Mouse (Mus musculus): ENCODE results near the gene Trnt1. TPM values are rescaled to one million over a fixed set of nuclear protein-coding genes. Genes with fewer than 3 reads are reported as not detected.

Trnt1 gene
- polyA plus RNA-seq, 1 experiment from 2014 or later, result 68.5 TPM

GRCm38 (mm10) chr6:106747804-106748203, 21.1 kb upstream of the Trnt1 start:
- Histone ChIP-seq H3K9ac (replicated peaks) (no peak overlapping the region), H3K36me3 (no peaks in the 10 kb centered on the region), H3K27ac (no peak overlapping the region), H3K4me3 (replicated peaks) (no peak overlapping the region), H3K4me2 (replicated peaks) (no peak overlapping the region), H3K9me3 (no peaks in the 10 kb centered on the region), H3K4me1 (replicated peaks) (no peaks in the 10 kb centered on the region), H3K27me3 (no peaks in the 10 kb centered on the region)
- no peak for ATAC-seq
- 87% methylated on average over 3 of the region's 3 CpGs for WGBS

- 80% methylated on average over 6 of the region's 6 CpGs for WGBS
- ATAC-seq, result no peak
Observed at GRCm38 (mm10) chr6:106748887-106749388, 20.0 kb upstream of the Trnt1 start, which contains the start of gene Il5ra. Gene Il5ra (minus strand): TSS chr6:106749037.

GRCm38 (mm10) chr6:106750291-106750690, 18.6 kb upstream of the Trnt1 start:
- no peaks in the 10 kb centered on the region for H3K9me3 ChIP-seq
- no peaks in the 10 kb centered on the region for H3K27me3 ChIP-seq
- H3K4me3 ChIP-seq (replicated peaks), result no peak overlapping the region
- no peak overlapping the region for H3K27ac ChIP-seq
- WGBS, result 89% methylated on average over 7 of the region's 7 CpGs
- no peak for ATAC-seq
- H3K4me1 ChIP-seq (replicated peaks), result no peaks in the 10 kb centered on the region
- H3K36me3 ChIP-seq, result no peaks in the 10 kb centered on the region
- no peak overlapping the region for H3K9ac ChIP-seq (replicated peaks)
- no peak overlapping the region for H3K4me2 ChIP-seq (replicated peaks)

More at GRCm38 (mm10) chr6:106748887-106749388, 20.0 kb upstream of the Trnt1 start, which contains the start of gene Il5ra:
- no peak within 1 kb of the TSS for H3K4me2 ChIP-seq (replicated peaks)
- H3K9me3 ChIP-seq, result no peaks in the 10 kb centered on the region
- no peak within 1 kb of the TSS for H3K4me3 ChIP-seq (replicated peaks)
- H3K4me1 ChIP-seq (replicated peaks), result no peaks in the 10 kb centered on the region
- H3K9ac ChIP-seq (replicated peaks), result no peak within 1 kb of the TSS
- no peaks in the 10 kb centered on the region for H3K36me3 ChIP-seq
- no peak within 1 kb of the TSS for H3K27ac ChIP-seq
- H3K27me3 ChIP-seq, result no peaks in the 10 kb centered on the region

GRCm38 (mm10) chr6:106758299-106758698, 10.6 kb upstream of the Trnt1 start:
- Histone ChIP-seq H3K27me3 (no peaks in the 10 kb centered on the region), H3K4me2 (replicated peaks) (no peak overlapping the region), H3K9ac (replicated peaks) (no peak overlapping the region), H3K4me1 (replicated peaks) (no peaks in the 10 kb centered on the region), H3K9me3 (no peaks in the 10 kb centered on the region), H3K27ac (no peak overlapping the region), H3K36me3 (no peaks in the 10 kb centered on the region), H3K4me3 (replicated peaks) (no peak overlapping the region)
- WGBS, result 67% methylated on average over 3 of the region's 3 CpGs
- no peak for ATAC-seq

GRCm38 (mm10) chr6:106760473-106761218, 8.3 kb upstream of the Trnt1 start:
- Histone ChIP-seq H3K27ac (no peak overlapping the region), H3K4me2 (replicated peaks) (no peak overlapping the region), H3K9me3 (no peaks in the 10 kb centered on the region), H3K27me3 (no peaks in the 10 kb centered on the region; the same call in 1 of the 2 replicates), H3K4me1 (replicated peaks) (no peaks in the 10 kb centered on the region), H3K36me3 (no peaks in the 10 kb centered on the region), H3K9ac (replicated peaks) (no peak overlapping the region), H3K4me3 (replicated peaks) (no peak overlapping the region)
- whole genome bisulfite sequencing, result 91% methylated on average over 3 of the region's 3 CpGs
- ATAC-seq, result no peak

- no peak for ATAC-seq
- Histone ChIP-seq H3K27ac (no peak overlapping the region), H3K36me3 (no peaks in the 10 kb centered on the region), H3K4me1 (replicated peaks) (no peaks in the 10 kb centered on the region), H3K4me3 (replicated peaks) (no peak overlapping the region), H3K27me3 (no peaks in the 10 kb centered on the region; the same call in 1 of the 2 replicates), H3K9ac (replicated peaks) (no peak overlapping the region), H3K4me2 (replicated peaks) (no peak overlapping the region), H3K9me3 (no peaks in the 10 kb centered on the region)
- 87% methylated on average over 1 of the region's 1 CpGs for WGBS
Observed at GRCm38 (mm10) chr6:106761486-106761885, 7.4 kb upstream of the Trnt1 start.

DNA sequence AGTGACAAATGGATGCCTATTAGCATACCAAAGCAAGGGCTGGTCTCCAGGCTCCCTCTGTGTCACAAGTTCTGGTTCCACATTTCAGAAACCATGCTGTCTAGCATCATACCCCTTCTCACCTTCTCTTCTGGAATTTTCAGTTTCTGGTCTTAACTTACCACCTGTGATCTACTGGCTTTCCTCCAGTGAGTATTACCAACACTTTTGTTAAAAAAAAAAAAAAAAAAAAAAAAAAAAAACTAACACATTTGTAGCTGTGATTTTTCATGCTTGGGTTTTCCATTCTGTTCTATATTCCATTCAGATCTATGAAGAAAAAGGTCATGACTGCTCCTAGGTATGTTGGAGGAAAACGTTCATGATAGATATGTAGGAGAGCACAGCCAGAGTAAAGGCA, 3.0 kb upstream of the Trnt1 start:
- no peak overlapping the region for H3K9ac ChIP-seq (replicated peaks)
- H3K4me2 ChIP-seq (replicated peaks), result no peak overlapping the region
- H3K36me3 ChIP-seq, result no peaks in the 10 kb centered on the region
- no peak overlapping the region for H3K27ac ChIP-seq
- peaks cover 12% of the 10 kb centered on the region for H3K4me1 ChIP-seq (replicated peaks)
- H3K9me3 ChIP-seq, result no peaks in the 10 kb centered on the region
- H3K27me3 ChIP-seq, result peaks cover 4% of the 10 kb centered on the region; the same call in 1 of the 2 replicates
- 74% methylated on average over 1 of the region's 1 CpGs for WGBS
- no peak overlapping the region for H3K4me3 ChIP-seq (replicated peaks)
- ATAC-seq, result no peak

GRCm38 (mm10) chr6:106766774-106767173, 2.1 kb upstream of the Trnt1 start:
- H3K27me3 ChIP-seq, result peaks cover 4% of the 10 kb centered on the region; the same call in 1 of the 2 replicates
- WGBS, result 75% methylated on average over 4 of the region's 4 CpGs
- no peak overlapping the region for H3K9ac ChIP-seq (replicated peaks)
- ATAC-seq, result no peak
- H3K27ac ChIP-seq, result no peak overlapping the region
- peaks cover 4% of the 10 kb centered on the region; the same call in 1 of the 2 replicates for H3K36me3 ChIP-seq
- H3K4me2 ChIP-seq (replicated peaks), result no peak overlapping the region
- no peaks in the 10 kb centered on the region for H3K9me3 ChIP-seq
- H3K4me3 ChIP-seq (replicated peaks), result no peak overlapping the region
- peaks cover 12% of the 10 kb centered on the region for H3K4me1 ChIP-seq (replicated peaks)

GRCm38 (mm10) chr6:106769290-106769866, 458 bp downstream of the Trnt1 start:
- Histone ChIP-seq H3K36me3 (peaks cover 21% of the 10 kb centered on the region), H3K9me3 (no peaks in the 10 kb centered on the region), H3K27me3 (peaks cover 4% of the 10 kb centered on the region; the same call in 1 of the 2 replicates), H3K4me2 (replicated peaks) (peak overlapping the region; percentile 96), H3K9ac (replicated peaks) (peak overlapping the region; percentile 77), H3K4me1 (replicated peaks) (peaks cover 12% of the 10 kb centered on the region), H3K27ac (no peak overlapping the region; the same call in 1 of the 2 replicates), H3K4me3 (replicated peaks) (peak overlapping the region; percentile 80)
- 3% methylated on average over 33 of the region's 33 CpGs for WGBS
- peak; percentile 83 for ATAC-seq

DNA sequence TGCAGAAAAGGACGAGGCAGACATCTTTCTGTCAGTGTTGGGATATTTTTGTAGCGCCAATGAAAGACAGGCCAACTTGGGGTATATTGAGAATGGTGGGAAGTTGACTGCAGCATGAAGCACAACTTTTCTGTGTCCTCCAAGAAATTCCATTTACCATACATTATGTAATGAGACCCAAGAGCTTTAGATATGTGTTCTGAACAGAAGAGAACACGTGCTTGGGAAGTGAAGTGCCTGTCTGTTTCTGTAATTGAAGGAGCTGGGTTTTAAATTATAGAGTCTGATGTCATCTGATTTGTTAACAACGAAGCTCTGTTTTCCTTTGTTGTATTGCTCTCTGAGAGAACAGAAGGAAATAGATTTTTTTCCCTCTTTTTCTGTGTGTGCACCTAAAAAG, 1.1 kb downstream of the Trnt1 start:
- ATAC-seq, result no peak
- peak overlapping the region; percentile 96 for H3K4me2 ChIP-seq (replicated peaks)

DNA sequence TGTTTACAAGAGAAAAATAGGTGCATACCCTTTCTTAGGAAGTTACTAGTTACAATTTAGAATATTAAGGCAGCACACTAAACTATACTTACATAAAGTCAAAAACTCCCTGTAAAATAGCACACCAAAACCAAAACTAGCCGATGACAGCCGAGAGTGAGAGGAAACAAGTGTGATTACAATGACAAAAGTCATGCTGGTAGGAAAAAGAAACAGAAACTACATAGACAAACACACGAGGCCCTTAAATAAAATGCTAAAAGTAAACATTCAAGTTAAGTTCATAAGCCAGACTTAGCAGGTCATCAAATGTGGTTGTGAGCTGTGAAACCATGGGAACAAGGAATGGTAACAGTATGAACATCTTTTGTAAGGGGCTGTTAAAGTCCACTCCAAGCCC, 18.2 kb downstream of the Trnt1 start:
- peaks cover 47% of the 10 kb centered on the region for H3K36me3 ChIP-seq
- no peaks in the 10 kb centered on the region for H3K4me1 ChIP-seq (replicated peaks)
- no peaks in the 10 kb centered on the region for H3K27me3 ChIP-seq
- H3K4me2 ChIP-seq (replicated peaks), result no peak overlapping the region
- H3K27ac ChIP-seq, result no peak overlapping the region
- no peak overlapping the region for H3K9ac ChIP-seq (replicated peaks)
- ATAC-seq, result no peak
- no peak overlapping the region for H3K4me3 ChIP-seq (replicated peaks)
- 90% methylated on average over 3 of the region's 3 CpGs for WGBS
- H3K9me3 ChIP-seq, result no peaks in the 10 kb centered on the region

More for the DNA sequence above, 1.1 kb downstream of the Trnt1 start:
- H3K36me3 ChIP-seq, result peaks cover 24% of the 10 kb centered on the region
- peak overlapping the region; percentile 80 for H3K4me3 ChIP-seq (replicated peaks)
- no peak overlapping the region for H3K27ac ChIP-seq
- H3K9ac ChIP-seq (replicated peaks), result peak overlapping the region; percentile 77
- peaks cover 4% of the 10 kb centered on the region; the same call in 1 of the 2 replicates for H3K27me3 ChIP-seq
- no peaks in the 10 kb centered on the region for H3K9me3 ChIP-seq
- WGBS, result 60% methylated on average over 4 of the region's 4 CpGs
- peaks cover 12% of the 10 kb centered on the region for H3K4me1 ChIP-seq (replicated peaks)

DNA sequence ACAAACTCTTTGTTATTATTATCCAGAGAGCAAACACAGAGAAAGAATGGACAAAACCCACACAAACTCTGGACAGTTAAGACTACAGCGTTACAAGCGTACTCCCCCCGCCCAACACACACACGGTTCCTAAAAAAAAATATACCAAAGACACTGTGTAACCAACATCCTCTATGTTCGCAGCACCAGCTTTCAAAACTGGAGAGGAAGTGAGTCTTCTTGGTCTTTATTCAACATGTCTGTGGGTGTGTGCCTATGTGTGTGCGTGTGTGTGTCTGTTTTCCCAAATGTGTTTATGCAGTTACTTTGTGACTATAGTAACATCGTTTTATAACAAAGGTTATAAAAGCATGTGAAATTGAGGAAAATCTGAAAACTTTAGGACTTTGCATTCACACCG, 22.5 kb downstream of the Trnt1 start:
- peaks cover 61% of the 10 kb centered on the region for H3K36me3 ChIP-seq
- no peak overlapping the region for H3K4me3 ChIP-seq (replicated peaks)
- no peaks in the 10 kb centered on the region for H3K27me3 ChIP-seq
- ATAC-seq, result no peak
- WGBS, result 92% methylated on average over 8 of the region's 8 CpGs
- H3K9ac ChIP-seq (replicated peaks), result no peak overlapping the region
- H3K4me1 ChIP-seq (replicated peaks), result 0 out of 2 replicates have a peak, but pooled peaks cover 2% of the 10 kb centered on the region
- H3K9me3 ChIP-seq, result no peaks in the 10 kb centered on the region
- no peak overlapping the region for H3K4me2 ChIP-seq (replicated peaks)
- H3K27ac ChIP-seq, result no peak overlapping the region

All from midbrain, embryonic 13.5 days (tissue).